Mouse (Mus musculus) 416B (cell line): Measurements from ENCODE around the gene Rtel1.

Source experiments
- DNase-seq: peaks from one replicate; pipeline ENCODE4 v3.0.0; 2011; ENCODE audit warnings: low read depth

Rtel1 gene

GRCm38 (mm10) chr2:181391022-181391421 is 71.5 kb downstream of the Rtel1 start:
- no peak for DNase-seq

- no peak for DNase-seq
These were observed 72.0 kb downstream of the Rtel1 start for GRCm38 (mm10) chr2:181391541-181391940.

DNA sequence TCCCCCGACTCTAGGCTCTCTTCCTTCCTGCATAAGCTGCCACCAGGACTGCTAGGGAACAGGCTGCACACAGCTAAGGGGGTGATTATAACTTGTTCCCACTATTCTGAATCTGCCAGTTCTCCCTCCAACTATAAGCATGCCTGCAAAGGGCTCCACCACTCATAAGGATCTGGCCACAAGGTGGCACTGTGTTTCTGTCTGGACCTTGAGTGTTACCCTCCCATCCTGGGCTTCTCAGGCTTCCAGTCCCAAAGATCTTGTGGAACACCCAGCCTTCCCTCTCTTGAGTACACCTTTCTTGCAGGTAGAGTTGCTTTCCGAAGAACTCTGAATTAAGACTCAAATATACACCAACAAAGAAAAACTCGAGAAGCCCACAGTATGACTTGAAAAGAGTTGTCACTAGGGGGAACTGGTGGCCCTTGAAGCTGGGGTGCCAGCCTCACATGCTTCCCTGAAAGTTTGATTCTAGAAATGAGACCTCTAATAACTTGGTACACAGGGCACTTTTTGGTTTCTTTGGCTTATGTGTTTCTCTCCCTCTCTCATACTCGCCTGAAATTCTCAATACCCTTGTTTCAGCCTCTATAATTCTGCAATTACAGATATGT is 73.2 kb downstream of the Rtel1 start:
- peak; percentile 84 for DNase-seq

DNA sequence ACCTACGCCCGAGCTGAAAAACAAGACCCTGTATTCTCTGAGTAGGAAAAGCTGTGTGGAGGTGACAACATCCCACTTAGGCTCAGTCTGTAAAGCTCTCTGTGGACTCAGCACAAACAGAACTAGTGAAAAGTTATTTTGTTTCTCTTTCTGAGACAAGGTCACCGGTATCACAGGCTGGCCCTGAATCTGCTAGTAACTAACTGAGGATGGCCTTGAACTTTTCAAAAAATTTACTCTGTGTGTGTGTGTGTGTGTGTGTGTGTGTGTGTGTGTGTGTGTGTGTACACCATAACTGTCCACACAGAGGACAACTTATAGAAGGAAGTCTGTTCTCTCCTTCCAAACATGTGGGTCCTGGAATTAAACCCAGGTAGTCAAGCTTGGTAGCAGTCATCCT is 74.5 kb downstream of the Rtel1 start:
- DNase-seq = no peak

DNA sequence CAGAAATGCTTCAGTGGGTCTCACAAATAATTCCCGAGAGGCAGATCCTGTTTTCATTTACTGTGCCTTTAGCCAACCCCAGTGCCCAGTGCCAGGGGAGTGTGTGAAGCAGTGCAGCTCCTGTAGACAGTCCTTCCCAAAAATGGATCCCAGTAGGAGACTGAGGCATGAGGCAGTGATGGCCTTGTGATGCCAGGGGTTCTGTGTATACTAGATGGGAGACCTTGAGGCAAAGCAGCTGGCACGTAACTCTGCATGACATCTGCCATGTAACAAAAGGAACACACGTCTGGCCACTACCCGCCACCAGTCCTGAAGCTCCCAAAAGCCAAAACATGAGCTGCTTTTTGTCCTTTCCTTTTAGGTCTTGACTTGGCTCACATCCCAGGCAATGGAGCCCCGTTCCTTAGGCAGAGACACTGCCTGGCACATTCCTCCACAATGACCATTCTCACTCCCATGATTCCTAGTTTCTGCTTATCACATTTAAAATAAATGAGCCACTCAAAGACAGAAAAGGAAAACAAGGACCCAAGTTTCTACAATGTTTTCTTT is 77.7 kb downstream of the Rtel1 start:
- DNase-seq = no peak

DNA sequence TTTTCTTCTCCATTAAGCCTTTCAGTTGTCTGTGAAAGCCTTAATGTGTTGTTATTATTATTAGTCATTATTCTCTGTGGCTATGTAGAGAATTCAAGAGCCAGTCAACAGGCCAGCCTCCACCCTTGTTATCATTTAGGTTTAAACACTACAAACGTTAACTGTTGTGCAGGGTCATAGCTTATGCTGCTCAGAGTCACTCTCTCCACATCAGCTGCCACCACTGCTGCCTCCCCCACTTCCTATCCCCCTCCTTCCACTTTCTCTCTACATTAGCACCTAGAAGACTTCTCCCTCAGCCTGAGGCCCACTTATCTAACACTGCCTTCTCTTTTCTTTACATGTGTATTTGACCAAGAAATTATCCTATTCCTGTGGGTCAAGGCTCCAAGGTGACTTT is 82.0 kb downstream of the Rtel1 start:
- no peak for DNase-seq

- no peak for DNase-seq
These were observed 84.2 kb downstream of the Rtel1 start for GRCm38 (mm10) chr2:181403722-181404121.
